Mouse (Mus musculus): ENCODE measurements around the gene Olfr1255. TPM values are rescaled to one million over a fixed set of nuclear protein-coding genes. Genes with fewer than 3 reads are reported as not detected.

The Olfr1255 gene
- not detected for total RNA-seq (2021)
- long read RNA-seq, experiment 1: 0 reads
- long read RNA-seq, experiment 2: 0 reads

DNA sequence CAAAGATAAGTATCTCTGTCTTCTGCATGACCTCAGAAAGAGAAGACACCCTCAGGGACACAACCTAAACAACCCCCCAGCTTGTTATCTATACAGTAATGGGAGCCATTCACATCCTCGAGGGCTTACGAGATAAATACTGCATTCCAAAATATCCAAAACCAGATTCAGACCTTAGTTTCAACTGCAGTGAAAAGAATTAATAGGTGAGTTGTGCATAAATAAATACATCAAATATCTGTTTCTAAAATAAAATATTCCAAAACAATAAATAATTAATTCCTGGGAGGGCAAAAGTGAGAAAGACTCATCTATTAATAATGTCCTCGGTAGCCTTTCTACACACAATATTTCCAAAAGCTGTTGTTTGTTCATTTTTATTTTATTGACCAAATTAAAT is at the start of gene Olfr1255:
Olfr1255 (plus strand) TSS at position 301 of the 400 bp plus-strand sequence.
- DNase-seq: no peak
- intact Hi-C loops (cut with DNase I): no loop called here

DNA sequence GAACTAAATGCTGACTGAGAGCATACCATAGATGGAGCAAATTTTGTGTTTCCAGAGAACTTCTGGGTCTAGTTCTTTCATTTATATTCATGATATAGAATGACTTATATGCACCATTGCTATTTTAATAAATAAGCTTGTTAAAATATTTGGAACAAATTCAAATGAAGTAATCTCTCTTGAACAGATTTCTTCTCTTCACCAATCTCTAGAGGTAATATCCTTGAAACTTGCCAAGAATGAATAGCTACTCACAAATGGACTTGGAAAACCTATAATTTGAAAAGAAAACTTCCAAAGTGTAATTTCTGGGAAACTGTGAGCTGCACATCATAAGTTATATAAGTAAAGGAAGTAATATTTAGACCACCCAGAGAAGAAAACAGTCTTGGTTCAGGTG is 18.3 kb upstream of the Olfr1255 start, which contains the start of gene Olfr1254:
Olfr1254 (minus strand) TSS at position 101 of the 400 bp plus-strand sequence.
- DNase-seq: no peak
- intact Hi-C loops (cut with DNase I): no loop called here

DNA sequence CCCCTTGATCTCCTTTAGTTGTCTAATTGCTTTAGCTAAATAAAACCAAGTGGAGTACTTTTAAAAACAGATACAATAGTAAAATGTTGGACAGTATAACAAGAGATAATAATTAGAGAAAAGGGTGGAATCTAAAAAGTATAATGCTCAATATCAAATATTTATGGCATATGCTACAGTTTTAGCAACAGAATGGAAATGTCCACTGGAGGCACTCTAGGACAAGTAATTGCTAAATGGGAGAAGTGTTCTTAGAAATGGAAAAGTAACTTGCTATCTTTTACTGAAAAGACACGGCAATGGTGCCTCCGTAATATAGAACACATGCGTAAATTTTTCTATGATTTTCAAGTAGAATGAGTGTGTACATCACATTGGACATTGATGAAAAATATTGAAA is 12.3 kb upstream of the Olfr1255 start:
- intact Hi-C loops (cut with DNase I): no loop called here
- DNase-seq: no peak

DNA sequence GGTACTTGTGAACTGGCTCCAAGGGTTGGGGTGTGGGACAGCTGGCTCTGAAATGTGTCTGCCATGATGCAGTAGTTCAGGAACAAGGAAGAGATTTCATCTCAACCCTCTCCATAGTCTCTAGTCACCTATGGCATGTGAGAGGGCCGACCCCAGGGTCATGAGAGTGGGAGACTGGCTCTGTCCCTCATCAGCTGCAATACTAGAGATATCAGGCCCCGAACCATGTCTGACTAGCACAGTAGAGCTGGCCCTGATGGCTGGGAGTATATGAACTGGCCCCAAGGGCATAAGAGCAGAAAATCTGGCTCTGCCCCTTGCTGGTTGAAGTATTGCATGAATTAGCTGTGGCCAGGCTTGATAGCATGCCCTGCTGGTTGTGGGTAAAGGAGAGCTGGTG is 1.1 kb upstream of the Olfr1255 start:
- intact Hi-C loops (cut with DNase I): no loop called here
- no peak for DNase-seq

DNA sequence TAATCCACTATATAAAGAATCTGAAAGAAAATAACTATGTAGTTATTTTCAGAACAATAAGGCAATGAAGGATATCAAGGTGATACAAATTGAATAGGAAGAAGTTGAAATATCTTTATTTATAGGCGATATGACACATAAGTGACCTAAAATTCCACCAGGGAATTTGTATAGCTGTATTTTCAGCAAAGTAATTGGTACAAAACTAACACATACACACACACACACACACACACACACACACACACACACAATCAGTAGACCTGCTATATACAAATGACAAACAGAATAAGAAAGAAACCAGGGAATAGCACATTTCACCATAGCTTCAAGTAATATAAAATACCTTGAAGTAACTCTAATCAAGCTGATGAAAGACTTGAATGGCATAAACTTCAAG is 8.4 kb downstream of the Olfr1255 start:
- no peak for DNase-seq
- intact Hi-C loops (cut with DNase I): no loop called here

DNA sequence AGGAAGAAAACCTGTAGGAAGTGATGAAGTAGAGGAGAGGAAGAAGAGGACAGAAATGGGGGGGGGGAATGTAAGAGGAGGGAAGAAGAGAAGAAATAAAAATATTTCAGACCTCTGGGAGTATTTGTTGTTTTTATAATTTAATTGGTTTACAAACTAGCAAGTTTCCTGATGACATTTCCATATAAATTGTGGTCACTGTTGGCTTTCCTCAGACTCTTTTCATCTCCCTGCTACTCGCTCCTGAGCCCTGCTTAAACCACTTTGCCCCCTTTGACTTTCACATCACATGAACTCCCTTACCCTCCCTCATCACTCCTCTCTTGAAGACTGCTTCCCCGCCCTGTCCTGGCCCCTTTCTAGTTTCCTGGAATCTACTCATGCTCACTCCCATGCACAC is 29.6 kb downstream of the Olfr1255 start, which contains the start of gene Olfr1256:
Olfr1256 (minus strand) TSS at position 101 of the 400 bp plus-strand sequence.
- DNase-seq: no peak
- intact Hi-C loops (cut with DNase I): no loop called here

DNA sequence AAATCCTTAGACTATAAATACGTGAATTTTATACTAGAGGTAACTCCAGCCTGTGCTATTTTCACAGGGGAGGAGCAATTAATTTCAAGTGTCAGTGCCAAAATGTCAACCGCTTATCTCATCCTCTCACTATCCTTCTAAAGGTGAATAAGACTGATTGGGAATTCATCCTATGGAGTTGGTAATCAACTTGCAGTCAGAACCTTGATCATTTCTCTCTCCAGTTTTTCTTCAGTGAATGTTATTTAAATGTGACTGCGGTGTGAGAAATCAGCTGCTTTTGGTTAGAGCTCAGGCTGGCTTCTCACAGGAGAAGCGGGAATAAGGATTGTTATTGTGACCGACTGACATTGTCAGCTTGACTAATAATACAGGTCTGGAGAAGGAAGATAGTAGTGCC is 36.3 kb downstream of the Olfr1255 start, which contains the start of gene Olfr48:
Olfr48 (minus strand) TSS at position 101 of the 400 bp plus-strand sequence.
- intact Hi-C loops (cut with DNase I): no loop called here
- DNase-seq: no peak

DNA sequence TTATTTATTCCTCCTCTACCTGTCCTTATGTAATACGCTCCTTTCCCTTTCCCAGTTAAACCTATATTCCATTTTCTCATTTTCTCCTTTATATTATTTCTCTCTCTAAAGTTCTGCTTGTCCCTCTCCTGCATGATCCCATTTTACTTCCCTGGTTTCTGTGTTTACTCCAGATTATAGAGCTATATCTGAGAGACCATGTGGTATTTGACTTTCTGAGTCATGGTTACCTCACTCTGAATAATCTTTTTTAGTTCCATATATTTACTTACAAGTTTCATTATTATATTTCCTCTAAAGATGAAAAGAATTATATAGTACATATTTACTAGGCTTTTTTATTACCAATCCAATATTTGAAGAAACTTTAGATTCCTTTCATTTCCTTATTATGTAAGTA is 37.4 kb downstream of the Olfr1255 start:
- intact Hi-C loops (cut with DNase I): no loop called here
- DNase-seq: no peak

Other genes with a start within 250 kb of the Olfr1255 start
- gene Olfr1245, start 233.6 kb upstream of the Olfr1255 start, total RNA-seq (2021): not detected
- gene Olfr1246, start 218.9 kb upstream of the Olfr1255 start, total RNA-seq (2021): not detected
- not detected for gene Olfr1247, start 197.9 kb upstream of the Olfr1255 start, total RNA-seq (2021)
- not detected for gene Olfr1248, start 193.8 kb upstream of the Olfr1255 start, total RNA-seq (2021)
- gene Olfr1249, start 177.1 kb upstream of the Olfr1255 start, total RNA-seq (2021): not detected
- not detected for gene Olfr1250, start 150.6 kb upstream of the Olfr1255 start, total RNA-seq (2021)
- not detected for gene Olfr1251, start 140.1 kb upstream of the Olfr1255 start, total RNA-seq (2021)
- gene Olfr1252, start 87.0 kb upstream of the Olfr1255 start, total RNA-seq (2021): not detected
- not detected for gene Olfr1253, start 55.0 kb upstream of the Olfr1255 start, total RNA-seq (2021)
- gene Olfr1254, start 18.4 kb upstream of the Olfr1255 start, total RNA-seq (2021): not detected
- not detected for gene Olfr1256, start 29.5 kb downstream of the Olfr1255 start, total RNA-seq (2021)
- not detected for gene Olfr48, start 36.2 kb downstream of the Olfr1255 start, total RNA-seq (2021)
- gene Olfr1257, start 66.4 kb downstream of the Olfr1255 start, total RNA-seq (2021): not detected
- not detected for gene Olfr1258, start 115.3 kb downstream of the Olfr1255 start, total RNA-seq (2021)
- gene Olfr1259, start 136.6 kb downstream of the Olfr1255 start, total RNA-seq (2021): not detected
- gene Olfr1260, start 162.3 kb downstream of the Olfr1255 start, total RNA-seq (2021): not detected
- not detected for gene Olfr1261, start 179.2 kb downstream of the Olfr1255 start, total RNA-seq (2021)
- gene Olfr1262, start 188.1 kb downstream of the Olfr1255 start, total RNA-seq (2021): not detected
- gene Olfr1263, start 200.1 kb downstream of the Olfr1255 start, total RNA-seq (2021): not detected
- not detected for gene Olfr1264, start 213.5 kb downstream of the Olfr1255 start, total RNA-seq (2021)
- not detected for gene Olfr1265, start 223.3 kb downstream of the Olfr1255 start, total RNA-seq (2021)